Mouse (Mus musculus) kidney, embryonic 16.5 days (tissue): ENCODE results near the gene Glis3. TPM values are rescaled to one million over a fixed set of nuclear protein-coding genes. Genes with fewer than 3 reads are reported as not detected.

Experiments used
- ATAC-seq: fragments of 200-750 bp; cut with Nextera tagmentation; 2 replicates; pipeline ENCODE4 v1.8.0; 2017; ENCODE audit warnings: moderate TSS enrichment; ENCODE audit not compliant: low FRiP score, low TSS enrichment
- H3K27ac ChIP-seq: fragments of 300-500 bp; sonication (generic); 2 replicates; pipeline ENCODE4 v1.5.1; 2014; ENCODE audit warnings: low read length
- H3K27me3 ChIP-seq: fragments of 300-500 bp; sonication (generic); 2 replicates; pipeline ENCODE4 v1.6.1; 2014; ENCODE audit warnings: low read length, control low read depth, mixed read lengths; ENCODE audit not compliant: insufficient read depth
- H3K36me3 ChIP-seq: fragments of 300-500 bp; sonication (generic); 2 replicates; pipeline ENCODE4 v1.6.1; 2014; ENCODE audit warnings: low read length, control low read depth, mixed read lengths; ENCODE audit not compliant: insufficient read depth
- H3K4me1 ChIP-seq: fragments of 300-500 bp; sonication (generic); 2 replicates; pipeline ENCODE4 v1.6.1; 2014; ENCODE audit warnings: low read length, control low read depth, mixed read lengths; ENCODE audit not compliant: insufficient read depth
- H3K4me2 ChIP-seq: fragments of 300-500 bp; sonication (generic); replicated peaks from 2 replicates; pipeline ENCODE4 v1.6.1; 2014; ENCODE audit warnings: low read depth, low read length
- H3K4me3 ChIP-seq: fragments of 300-500 bp; sonication (generic); 2 replicates; pipeline ENCODE4 v1.5.1; 2014; ENCODE audit warnings: mild to moderate bottlenecking, low read length
- H3K9ac ChIP-seq: fragments of 300-500 bp; sonication (generic); replicated peaks from 2 replicates; pipeline ENCODE4 v1.6.1; 2014; ENCODE audit warnings: low read length
- H3K9me3 ChIP-seq: fragments of 300-500 bp; sonication (generic); 2 replicates; pipeline ENCODE4 v1.6.1; 2016; ENCODE audit warnings: low read length, control low read depth
- WGBS: fragments of 180-500 bp; shearing (Covaris S2); extraction: QIAGEN DNeasy Blood & Tissue Kit; methylation state at CpG from one replicate; pipeline ENCODE4 v1.1.7; 2014; 5-methylcytosine and 5-hydroxymethylcytosine counted together
- polyA plus RNA-seq: library from polyadenylated mRNA; unstranded; fragments of >200 nt; fragmentation: Nextera tagmentation; extraction: Ambion mirVana; gene quantifications from 2 replicates; pipeline ENCODE4 v1.2.1, GENCODE M21; 2015

Glis3 gene
- polyA plus RNA-seq, 1 experiment from 2014 or later: 9.0 TPM

GRCm38 (mm10) chr19:28529006-28529405 lies 150.9 kb downstream of the Glis3 start:
- no peak overlapping the region for H3K4me3 ChIP-seq
- no peaks in the 10 kb centered on the region for H3K36me3 ChIP-seq
- H3K4me2 ChIP-seq: no peak overlapping the region
- no peak overlapping the region for H3K9ac ChIP-seq
- WGBS: 90% methylated on average over 13 of the region's 13 CpGs
- H3K27me3 ChIP-seq: no peaks in the 10 kb centered on the region
- no peaks in the 10 kb centered on the region for H3K9me3 ChIP-seq
- no peak for ATAC-seq
- H3K4me1 ChIP-seq: no peaks in the 10 kb centered on the region
- H3K27ac ChIP-seq: no peak overlapping the region

- H3K27ac ChIP-seq: no peak overlapping the region
- H3K9ac ChIP-seq: no peak overlapping the region
- no peak overlapping the region for H3K4me3 ChIP-seq
- no peaks in the 10 kb centered on the region for H3K9me3 ChIP-seq
- H3K27me3 ChIP-seq: no peaks in the 10 kb centered on the region
- H3K4me1 ChIP-seq: no peaks in the 10 kb centered on the region
- no peak for ATAC-seq
- H3K4me2 ChIP-seq: no peak overlapping the region
- no peaks in the 10 kb centered on the region for H3K36me3 ChIP-seq
- 89% methylated on average over 5 of the region's 5 CpGs for WGBS
Observed at GRCm38 (mm10) chr19:28527446-28527845, 152.4 kb downstream of the Glis3 start.

- WGBS: 85% methylated on average over 3 of the region's 3 CpGs
- H3K27me3 ChIP-seq: no peaks in the 10 kb centered on the region
- no peaks in the 10 kb centered on the region for H3K9me3 ChIP-seq
- H3K9ac ChIP-seq: no peak overlapping the region
- H3K4me1 ChIP-seq: peaks cover 10% of the 10 kb centered on the region
- H3K4me2 ChIP-seq: no peak overlapping the region
- H3K36me3 ChIP-seq: no peaks in the 10 kb centered on the region
- no peak overlapping the region for H3K27ac ChIP-seq
- H3K4me3 ChIP-seq: no peak overlapping the region
- ATAC-seq: no peak
Observed at GRCm38 (mm10) chr19:28525331-28525730, 154.5 kb downstream of the Glis3 start.

- Histone ChIP-seq H3K27ac (no peak overlapping the region), H3K9me3 (no peaks in the 10 kb centered on the region), H3K9ac (no peak overlapping the region), H3K4me3 (no peak overlapping the region), H3K4me1 (peaks cover 39% of the 10 kb centered on the region), H3K36me3 (no peaks in the 10 kb centered on the region), H3K27me3 (no peaks in the 10 kb centered on the region), H3K4me2 (no peak overlapping the region)
- 62% methylated on average over 3 of the region's 3 CpGs for WGBS
- ATAC-seq: 0 out of 2 replicates have a peak, but pooled peaks have one; percentile 37
Observed at GRCm38 (mm10) chr19:28522289-28522688, 157.6 kb downstream of the Glis3 start.

GRCm38 (mm10) chr19:28520761-28521181 lies 159.1 kb downstream of the Glis3 start:
- H3K9me3 ChIP-seq: no peaks in the 10 kb centered on the region
- peak; percentile 90 for ATAC-seq

GRCm38 (mm10) chr19:28520128-28520745 lies 159.6 kb downstream of the Glis3 start:
- Histone ChIP-seq H3K4me2 (no peak overlapping the region), H3K27ac (peak overlapping the region; percentile 19; the same call in 1 of the 2 replicates), H3K36me3 (no peaks in the 10 kb centered on the region), H3K27me3 (no peaks in the 10 kb centered on the region), H3K4me3 (no peak overlapping the region), H3K9ac (no peak overlapping the region), H3K4me1 (peaks cover 41% of the 10 kb centered on the region), H3K9me3 (no peaks in the 10 kb centered on the region)
- ATAC-seq: no peak; the same call in 1 of the 2 replicates
- WGBS: 79% methylated on average over 8 of the region's 8 CpGs

More at GRCm38 (mm10) chr19:28520761-28521181, 159.1 kb downstream of the Glis3 start:
- H3K4me1 ChIP-seq: peaks cover 41% of the 10 kb centered on the region
- H3K9ac ChIP-seq: no peak overlapping the region
- H3K36me3 ChIP-seq: no peaks in the 10 kb centered on the region
- WGBS: 62% methylated on average over 6 of the region's 6 CpGs
- H3K27me3 ChIP-seq: no peaks in the 10 kb centered on the region
- H3K4me2 ChIP-seq: no peak overlapping the region; the same call in 1 of the 2 replicates
- H3K4me3 ChIP-seq: no peak overlapping the region
- H3K27ac ChIP-seq: peak overlapping the region; percentile 78

GRCm38 (mm10) chr19:28519296-28519695 lies 160.6 kb downstream of the Glis3 start:
- 0 out of 2 replicates have a peak overlapping the region, but pooled peaks have one; percentile 41 for H3K27ac ChIP-seq
- 72% methylated on average over 3 of the region's 3 CpGs for WGBS
- ATAC-seq: no peak
- no peaks in the 10 kb centered on the region for H3K27me3 ChIP-seq
- H3K4me2 ChIP-seq: no peak overlapping the region
- no peak overlapping the region for H3K4me3 ChIP-seq
- peaks cover 41% of the 10 kb centered on the region for H3K4me1 ChIP-seq
- H3K36me3 ChIP-seq: no peaks in the 10 kb centered on the region
- no peaks in the 10 kb centered on the region for H3K9me3 ChIP-seq
- no peak overlapping the region for H3K9ac ChIP-seq

GRCm38 (mm10) chr19:28518846-28519245 lies 161.0 kb downstream of the Glis3 start:
- Histone ChIP-seq H3K4me3 (no peak overlapping the region), H3K27me3 (no peaks in the 10 kb centered on the region), H3K4me2 (no peak overlapping the region), H3K9me3 (no peaks in the 10 kb centered on the region), H3K36me3 (no peaks in the 10 kb centered on the region), H3K4me1 (peaks cover 41% of the 10 kb centered on the region), H3K9ac (no peak overlapping the region), H3K27ac (no peak overlapping the region)
- ATAC-seq: no peak
- 68% methylated on average over 6 of the region's 6 CpGs for WGBS

- 64% methylated on average over 5 of the region's 5 CpGs for WGBS
- H3K27ac ChIP-seq: no peak overlapping the region
Observed at GRCm38 (mm10) chr19:28518266-28518665, 161.6 kb downstream of the Glis3 start.

GRCm38 (mm10) chr19:28517464-28518080 lies 162.3 kb downstream of the Glis3 start:
- ATAC-seq: no peak
- WGBS: 47% methylated on average over 9 of the region's 9 CpGs
- H3K27ac ChIP-seq: no peak overlapping the region

More at GRCm38 (mm10) chr19:28518266-28518665, 161.6 kb downstream of the Glis3 start:
- H3K36me3 ChIP-seq: no peaks in the 10 kb centered on the region
- H3K9ac ChIP-seq: no peak overlapping the region
- H3K4me1 ChIP-seq: peaks cover 41% of the 10 kb centered on the region
- no peak for ATAC-seq
- no peaks in the 10 kb centered on the region for H3K27me3 ChIP-seq
- H3K4me3 ChIP-seq: no peak overlapping the region
- no peaks in the 10 kb centered on the region for H3K9me3 ChIP-seq
- no peak overlapping the region for H3K4me2 ChIP-seq

More at GRCm38 (mm10) chr19:28517464-28518080, 162.3 kb downstream of the Glis3 start:
- H3K4me3 ChIP-seq: no peak overlapping the region
- no peaks in the 10 kb centered on the region for H3K36me3 ChIP-seq
- peaks cover 42% of the 10 kb centered on the region for H3K4me1 ChIP-seq
- H3K9ac ChIP-seq: no peak overlapping the region
- H3K4me2 ChIP-seq: no peak overlapping the region
- H3K27me3 ChIP-seq: no peaks in the 10 kb centered on the region
- H3K9me3 ChIP-seq: no peaks in the 10 kb centered on the region
